Mouse (Mus musculus): Measurements from ENCODE around the gene Hpca. TPM values are rescaled to one million over a fixed set of nuclear protein-coding genes. Genes with fewer than 3 reads are reported as not detected.

The Hpca gene
- total and polyA plus RNA-seq, 2 experiments: 0.18 to 0.23 TPM

GRCm38 (mm10) chr4:129119708-129120107 is 2.1 kb downstream of the Hpca start:
- Histone ChIP-seq H3K79me2 (ENCODE audit: control insufficient read depth, insufficient read depth, low read length) (no peaks in the 10 kb centered on the region), H3K36me3 (ENCODE audit: control insufficient read depth, insufficient read depth, low read length) (no peaks in the 10 kb centered on the region), H3K4me1 (ENCODE audit: control insufficient read depth, insufficient read depth, low read length) (no peaks in the 10 kb centered on the region), H3K9ac (ENCODE audit: low read depth, low read length) (no peak overlapping the region), H3K4me3 (ENCODE audit: insufficient read depth, low read depth, low read length) (no peak overlapping the region), H3K27ac (replicated peaks; ENCODE audit: insufficient read depth, low read depth, low read length) (no peak overlapping the region), H3K27me3 (ENCODE audit: control insufficient read depth, insufficient read depth, low read length) (peaks cover 13% of the 10 kb centered on the region)
- TF ChIP-seq CTCF (IDR thresholded peaks at IDR 0.05; ENCODE audit: low read depth, low read length): no peak
- TF ChIP-seq POLR2A (IDR thresholded peaks at IDR 0.05; ENCODE audit: extremely low read depth, insufficient read depth, low read length): no peak
- no peak for DNase-seq (ENCODE audit: extremely low read depth, low read depth, low spot score)
- 72% methylated on average over 10 of the region's 10 CpGs for WGBS

- TF ChIP-seq CTCF (IDR thresholded peaks at IDR 0.05; ENCODE audit: low read depth, low read length) (no peak), POLR2A (IDR thresholded peaks at IDR 0.05; ENCODE audit: extremely low read depth, insufficient read depth, low read length) (no peak)
- 82% methylated on average over 14 of the region's 14 CpGs for WGBS
- H3K36me3 ChIP-seq (ENCODE audit: control insufficient read depth, insufficient read depth, low read length): no peaks in the 10 kb centered on the region
- H3K27me3 ChIP-seq (ENCODE audit: control insufficient read depth, insufficient read depth, low read length): peaks cover 13% of the 10 kb centered on the region
- H3K79me2 ChIP-seq (ENCODE audit: control insufficient read depth, insufficient read depth, low read length): no peaks in the 10 kb centered on the region
- H3K4me3 ChIP-seq (ENCODE audit: insufficient read depth, low read depth, low read length): no peak overlapping the region
- no peak overlapping the region for H3K9ac ChIP-seq (ENCODE audit: low read depth, low read length)
- H3K4me1 ChIP-seq (ENCODE audit: control insufficient read depth, insufficient read depth, low read length): no peaks in the 10 kb centered on the region
- H3K27ac ChIP-seq (replicated peaks; ENCODE audit: insufficient read depth, low read depth, low read length): no peak overlapping the region
- DNase-seq (ENCODE audit: extremely low read depth, low read depth, low spot score): no peak
These were observed 3.9 kb downstream of the Hpca start for GRCm38 (mm10) chr4:129117720-129118510.

GRCm38 (mm10) chr4:129116703-129117102 is 5.1 kb downstream of the Hpca start:
- DNase-seq (ENCODE audit: extremely low read depth, low read depth, low spot score): no peak
- Histone ChIP-seq H3K27me3 (ENCODE audit: control insufficient read depth, insufficient read depth, low read length) (peaks cover 13% of the 10 kb centered on the region), H3K79me2 (ENCODE audit: control insufficient read depth, insufficient read depth, low read length) (no peaks in the 10 kb centered on the region), H3K27ac (replicated peaks; ENCODE audit: insufficient read depth, low read depth, low read length) (no peak overlapping the region), H3K36me3 (ENCODE audit: control insufficient read depth, insufficient read depth, low read length) (no peaks in the 10 kb centered on the region), H3K9ac (ENCODE audit: low read depth, low read length) (no peak overlapping the region), H3K4me3 (ENCODE audit: insufficient read depth, low read depth, low read length) (no peak overlapping the region), H3K4me1 (ENCODE audit: control insufficient read depth, insufficient read depth, low read length) (no peaks in the 10 kb centered on the region)
- TF ChIP-seq POLR2A (IDR thresholded peaks at IDR 0.05; ENCODE audit: extremely low read depth, insufficient read depth, low read length): no peak
- no peak for TF ChIP-seq CTCF (IDR thresholded peaks at IDR 0.05; ENCODE audit: low read depth, low read length)
- 94% methylated on average over 8 of the region's 8 CpGs for WGBS

- Histone ChIP-seq H3K4me3 (ENCODE audit: insufficient read depth, low read depth, low read length) (no peak overlapping the region), H3K36me3 (ENCODE audit: control insufficient read depth, insufficient read depth, low read length) (no peaks in the 10 kb centered on the region), H3K9ac (ENCODE audit: low read depth, low read length) (no peak overlapping the region), H3K4me1 (ENCODE audit: control insufficient read depth, insufficient read depth, low read length) (no peaks in the 10 kb centered on the region; the same call in 1 of the 2 replicates), H3K27me3 (ENCODE audit: control insufficient read depth, insufficient read depth, low read length) (no peaks in the 10 kb centered on the region), H3K79me2 (ENCODE audit: control insufficient read depth, insufficient read depth, low read length) (no peaks in the 10 kb centered on the region), H3K27ac (replicated peaks; ENCODE audit: insufficient read depth, low read depth, low read length) (no peak overlapping the region)
- 43% methylated on average over 28 of the region's 28 CpGs for WGBS
- peak; percentile 29 for DNase-seq (ENCODE audit: extremely low read depth, low read depth, low spot score)
- TF ChIP-seq CTCF (IDR thresholded peaks at IDR 0.05; ENCODE audit: low read depth, low read length) (peak; percentile 82), POLR2A (IDR thresholded peaks at IDR 0.05; ENCODE audit: extremely low read depth, insufficient read depth, low read length) (no peak)
These were observed 8.5 kb downstream of the Hpca start for GRCm38 (mm10) chr4:129113083-129113988.

- Histone ChIP-seq H3K4me3 (ENCODE audit: insufficient read depth, low read depth, low read length) (no peak overlapping the region), H3K36me3 (ENCODE audit: control insufficient read depth, insufficient read depth, low read length) (no peaks in the 10 kb centered on the region), H3K27me3 (ENCODE audit: control insufficient read depth, insufficient read depth, low read length) (no peaks in the 10 kb centered on the region), H3K4me1 (ENCODE audit: control insufficient read depth, insufficient read depth, low read length) (no peaks in the 10 kb centered on the region; the same call in 1 of the 2 replicates), H3K79me2 (ENCODE audit: control insufficient read depth, insufficient read depth, low read length) (no peaks in the 10 kb centered on the region), H3K9ac (ENCODE audit: low read depth, low read length) (no peak overlapping the region), H3K27ac (replicated peaks; ENCODE audit: insufficient read depth, low read depth, low read length) (no peak overlapping the region)
- WGBS: 78% methylated on average over 13 of the region's 13 CpGs
- TF ChIP-seq CTCF (IDR thresholded peaks at IDR 0.05; ENCODE audit: low read depth, low read length) (no peak), POLR2A (IDR thresholded peaks at IDR 0.05; ENCODE audit: extremely low read depth, insufficient read depth, low read length) (no peak)
- no peak for DNase-seq (ENCODE audit: extremely low read depth, low read depth, low spot score)
These were observed 9.6 kb downstream of the Hpca start for GRCm38 (mm10) chr4:129112231-129112630.
